Mouse (Mus musculus) left cerebral cortex, adult 9 months (tissue): ENCODE results near the gene Cd164l2.

Experiments used
- DNase-seq, 2 experiments: peaks; one replicate each; pipeline ENCODE4 v3.0.0; 2022; ENCODE audit warnings: low spot score in 2 of 2

The Cd164l2 gene

GRCm38 (mm10) chr4:133211751-133212561 is at the start of gene Cd164l2, which contains the start of gene Gpr3:
Cd164l2 (plus strand) TSS chr4:133212131.
Gpr3 (minus strand) TSS chr4:133212536.
- DNase-seq = no peak

GRCm38 (mm10) chr4:133162196-133162595 is 49.7 kb upstream of the Cd164l2 start:
- no peak for DNase-seq

DNA sequence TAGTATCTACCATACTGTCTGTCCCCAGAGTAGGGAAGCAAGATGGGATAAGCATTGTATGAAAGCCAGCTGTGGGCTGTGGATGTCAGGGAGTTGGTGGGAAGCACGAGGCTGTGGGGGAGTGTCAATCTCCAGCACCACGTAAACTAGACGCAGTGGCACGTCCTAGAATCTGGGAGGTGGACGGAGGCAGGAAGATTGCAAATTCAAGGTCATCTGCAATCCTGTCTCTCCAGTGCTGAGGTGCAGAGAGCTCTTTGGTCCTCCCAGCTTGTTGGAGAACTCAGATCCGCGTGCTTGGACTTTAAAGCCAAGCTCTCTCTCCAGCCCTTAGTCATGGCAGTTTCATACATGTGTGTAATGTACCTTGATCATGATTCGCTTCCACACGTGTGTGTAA is 45.2 kb upstream of the Cd164l2 start:
- no peak for DNase-seq

DNA sequence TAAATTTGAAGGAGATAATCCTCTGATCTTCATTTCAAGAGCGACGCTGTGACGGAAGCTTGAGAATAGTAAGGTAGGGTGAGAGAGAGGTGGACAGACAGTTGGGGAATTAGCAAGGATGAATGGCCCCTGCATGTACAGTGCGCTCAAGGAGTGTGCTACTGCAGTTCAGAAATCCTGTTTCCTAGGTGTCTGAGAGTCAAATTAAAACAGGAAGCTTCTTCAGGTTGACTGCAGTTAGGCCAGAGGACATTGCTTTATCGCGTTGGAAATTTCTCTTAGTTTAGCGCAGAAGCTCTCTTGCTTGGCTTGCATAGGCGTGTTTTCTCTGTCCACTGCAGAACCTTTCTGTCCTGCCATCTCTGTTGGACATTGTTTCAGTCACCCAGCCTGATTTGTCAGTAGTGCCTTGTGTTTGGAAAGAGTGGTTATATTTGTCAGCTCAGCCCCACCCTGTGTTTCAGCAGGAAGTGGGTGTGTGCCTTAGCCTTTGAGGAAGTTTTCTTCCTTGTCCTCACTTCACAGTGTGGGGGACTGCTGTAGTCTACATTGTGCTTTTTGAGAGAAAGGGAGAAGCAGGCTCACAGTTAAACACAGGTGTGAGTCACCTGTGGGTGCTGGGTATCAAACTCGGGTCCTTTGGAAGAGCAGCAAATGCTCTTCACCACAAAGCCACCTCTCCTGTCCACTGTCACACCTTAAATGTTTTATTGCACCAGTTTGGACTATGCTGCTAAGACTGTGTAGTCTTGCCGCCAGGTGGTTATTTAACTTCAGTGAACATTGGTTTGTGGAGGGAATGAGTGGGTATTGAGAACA is 42.5 kb upstream of the Cd164l2 start:
- peak in 1 of 2 experiments; percentile 32 for DNase-seq

- DNase-seq = no peak
These were observed 41.8 kb upstream of the Cd164l2 start for GRCm38 (mm10) chr4:133170056-133170524.

GRCm38 (mm10) chr4:133170616-133171015 is 41.3 kb upstream of the Cd164l2 start:
- no peak for DNase-seq

GRCm38 (mm10) chr4:133172451-133172850 is 39.5 kb upstream of the Cd164l2 start:
- DNase-seq = no peak

- DNase-seq = no peak
These were observed 37.6 kb upstream of the Cd164l2 start for GRCm38 (mm10) chr4:133174361-133174760.

DNA sequence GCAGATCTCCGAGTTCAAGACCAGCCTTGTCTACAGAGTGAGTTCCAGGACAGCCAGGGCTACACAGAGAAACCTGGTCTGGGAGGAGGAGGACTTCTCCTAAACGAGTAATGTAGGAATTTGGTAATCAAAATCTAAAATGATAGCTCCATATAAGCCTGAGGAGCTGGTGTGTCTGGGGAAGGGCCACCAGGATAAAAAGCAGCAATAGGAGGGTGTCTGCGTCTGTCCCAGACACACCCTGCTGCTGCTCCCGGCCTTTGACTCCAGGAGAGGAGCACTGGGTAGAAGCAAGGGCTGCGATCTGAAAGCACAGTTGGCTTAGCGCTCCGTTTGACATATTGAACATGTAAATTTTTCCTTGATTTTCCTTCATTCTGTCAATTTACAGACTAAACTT is 36.7 kb upstream of the Cd164l2 start:
- no peak for DNase-seq

DNA sequence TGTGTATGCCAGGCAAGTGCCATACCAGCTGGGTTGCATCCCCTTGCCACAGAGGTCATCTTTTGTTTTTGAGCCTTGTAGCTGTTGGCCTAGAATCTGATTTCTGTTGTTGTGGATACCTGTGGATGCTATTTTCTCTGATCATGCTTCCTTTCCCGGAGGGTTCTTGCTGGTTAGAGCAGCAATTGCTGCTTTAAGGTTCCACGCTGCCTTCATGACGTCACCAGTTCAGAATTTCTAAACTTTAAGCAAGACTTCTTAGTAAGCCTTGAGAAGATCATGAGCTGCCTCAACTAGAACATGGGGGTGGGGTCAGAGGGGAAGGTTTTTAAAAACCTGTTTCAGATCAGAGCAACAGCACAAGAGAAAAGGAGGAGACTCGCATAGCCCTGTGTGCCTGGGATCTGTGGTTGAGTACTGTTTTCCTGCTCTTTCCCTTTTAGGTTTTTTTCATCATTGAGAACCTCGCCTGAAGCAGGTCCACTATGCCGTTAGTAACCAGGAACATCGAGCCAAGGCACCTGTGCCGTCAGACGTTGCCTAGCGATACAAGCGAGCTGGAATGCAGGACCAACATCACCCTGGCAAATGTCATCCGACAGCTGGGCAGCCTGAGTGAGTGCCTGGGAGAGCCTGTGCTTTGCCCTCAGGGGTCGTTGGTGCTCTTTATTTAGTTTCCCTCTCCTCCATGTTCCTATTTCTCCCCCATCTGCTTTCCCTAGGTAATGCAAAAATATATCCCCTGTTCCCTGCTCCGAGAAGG is 35.8 kb upstream of the Cd164l2 start:
- DNase-seq = no peak

GRCm38 (mm10) chr4:133176761-133177403 is 35.0 kb upstream of the Cd164l2 start:
- no peak for DNase-seq

- DNase-seq = no peak
These were observed 33.6 kb upstream of the Cd164l2 start for GRCm38 (mm10) chr4:133178305-133178704.

DNA sequence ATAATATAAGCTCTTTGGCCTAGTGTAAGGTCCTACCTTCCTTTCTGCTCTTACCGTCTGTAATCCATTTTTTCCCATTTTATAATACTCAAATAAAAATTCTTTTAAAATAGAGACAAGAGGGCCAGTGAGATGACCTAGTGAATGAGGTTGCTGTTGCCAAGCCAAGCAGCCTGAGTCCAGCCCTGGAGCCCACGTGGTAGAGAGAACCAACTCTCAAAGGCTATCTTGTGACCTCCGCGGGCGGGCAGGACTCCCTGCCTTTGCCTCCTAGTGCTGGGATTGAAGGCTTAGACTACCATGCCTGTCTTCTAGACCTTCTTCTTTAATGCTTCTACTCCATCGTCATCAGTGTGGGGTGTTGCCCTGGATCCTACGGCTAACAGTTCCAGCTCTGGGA is 32.7 kb upstream of the Cd164l2 start:
- DNase-seq = no peak

- DNase-seq = no peak
These were observed 29.4 kb upstream of the Cd164l2 start for GRCm38 (mm10) chr4:133182439-133183033.

- DNase-seq = no peak
These were observed 27.7 kb upstream of the Cd164l2 start for GRCm38 (mm10) chr4:133184031-133184897.

- peak in 1 of 2 experiments; percentile 40 for DNase-seq
These were observed 26.8 kb upstream of the Cd164l2 start for GRCm38 (mm10) chr4:133184898-133185665.

- DNase-seq = no peak
These were observed 26.0 kb upstream of the Cd164l2 start for GRCm38 (mm10) chr4:133185893-133186292.

- DNase-seq = no peak
These were observed 25.1 kb upstream of the Cd164l2 start for GRCm38 (mm10) chr4:133186856-133187255.

- no peak for DNase-seq
These were observed 22.5 kb upstream of the Cd164l2 start for GRCm38 (mm10) chr4:133189396-133189795.
